Mouse (Mus musculus): ENCODE results near the gene Tm4sf5. TPM values are rescaled to one million over a fixed set of nuclear protein-coding genes. Genes with fewer than 3 reads are reported as not detected.

Tm4sf5 gene
- polyA plus RNA-seq, 1 experiment, result 8.0 TPM

GRCm38 (mm10) chr11:70539423-70539822, 34.4 kb downstream of the Tm4sf5 start:
- H3K36me3 ChIP-seq (ENCODE audit: control insufficient read depth, insufficient read depth, low read length), result no peaks in the 10 kb centered on the region
- no peak for DNase-seq
- no peaks in the 10 kb centered on the region; the same call in 1 of the 2 replicates for H3K27me3 ChIP-seq (ENCODE audit: control insufficient read depth, insufficient read depth, low read length)
- 10% methylated on average over 9 of the region's 9 CpGs for WGBS
- no peak overlapping the region for H3K27ac ChIP-seq (ENCODE audit: control insufficient read depth, insufficient read depth, low read length)
- H3K4me3 ChIP-seq (ENCODE audit: control insufficient read depth, insufficient read depth, low read length), result peak overlapping the region; percentile 42
- TF ChIP-seq POLR2A (IDR thresholded peaks at IDR 0.05; ENCODE audit: control insufficient read depth, extremely low read depth, insufficient read depth, low read length, poor library complexity), result no peak
- no peak for TF ChIP-seq CTCF (IDR thresholded peaks at IDR 0.05; ENCODE audit: borderline replicate concordance, control insufficient read depth, extremely low read depth, insufficient read depth, low read length, poor library complexity)
- peaks cover 4% of the 10 kb centered on the region; the same call in 1 of the 2 replicates for H3K4me1 ChIP-seq (replicated peaks; ENCODE audit: control insufficient read depth, insufficient read depth, low read length)

- peak; percentile 79; the same call in 1 of the 2 replicates for TF ChIP-seq CTCF (IDR thresholded peaks at IDR 0.05; ENCODE audit: borderline replicate concordance, control insufficient read depth, extremely low read depth, insufficient read depth, low read length, poor library complexity)
- TF ChIP-seq POLR2A (IDR thresholded peaks at IDR 0.05; ENCODE audit: control insufficient read depth, extremely low read depth, insufficient read depth, low read length, poor library complexity), result 0 out of 2 replicates have a peak, but pooled peaks have one; percentile 23
- peak; percentile 84 for DNase-seq
- Histone ChIP-seq H3K27ac (ENCODE audit: control insufficient read depth, insufficient read depth, low read length) (no peak within 1 kb of the TSS), H3K4me1 (replicated peaks; ENCODE audit: control insufficient read depth, insufficient read depth, low read length) (peaks cover 4% of the 10 kb centered on the region; the same call in 1 of the 2 replicates), H3K4me3 (ENCODE audit: control insufficient read depth, insufficient read depth, low read length) (peak within 1 kb of the TSS; percentile 42), H3K27me3 (ENCODE audit: control insufficient read depth, insufficient read depth, low read length) (no peaks in the 10 kb centered on the region; the same call in 1 of the 2 replicates), H3K36me3 (ENCODE audit: control insufficient read depth, insufficient read depth, low read length) (no peaks in the 10 kb centered on the region)
- WGBS, result 3% methylated on average over 64 of the region's 65 CpGs
These were observed 35.0 kb downstream of the Tm4sf5 start, which contains the start of gene Pld2 for GRCm38 (mm10) chr11:70539877-70540587. Pld2 (plus strand) TSS chr11:70540064.

- 89% methylated on average over 7 of the region's 7 CpGs for WGBS
These were observed 35.9 kb downstream of the Tm4sf5 start for GRCm38 (mm10) chr11:70540928-70541327.

GRCm38 (mm10) chr11:70541415-70541814, 36.4 kb downstream of the Tm4sf5 start:
- Histone ChIP-seq H3K27me3 (ENCODE audit: control insufficient read depth, insufficient read depth, low read length) (no peaks in the 10 kb centered on the region; the same call in 1 of the 2 replicates), H3K4me1 (replicated peaks; ENCODE audit: control insufficient read depth, insufficient read depth, low read length) (peaks cover 4% of the 10 kb centered on the region; the same call in 1 of the 2 replicates), H3K4me3 (ENCODE audit: control insufficient read depth, insufficient read depth, low read length) (no peak overlapping the region), H3K27ac (ENCODE audit: control insufficient read depth, insufficient read depth, low read length) (no peak overlapping the region), H3K36me3 (ENCODE audit: control insufficient read depth, insufficient read depth, low read length) (no peaks in the 10 kb centered on the region)
- no peak for TF ChIP-seq POLR2A (IDR thresholded peaks at IDR 0.05; ENCODE audit: control insufficient read depth, extremely low read depth, insufficient read depth, low read length, poor library complexity)
- TF ChIP-seq CTCF (IDR thresholded peaks at IDR 0.05; ENCODE audit: borderline replicate concordance, control insufficient read depth, extremely low read depth, insufficient read depth, low read length, poor library complexity), result no peak
- DNase-seq, result no peak
- WGBS, result 80% methylated on average over 5 of the region's 5 CpGs

More at GRCm38 (mm10) chr11:70540928-70541327, 35.9 kb downstream of the Tm4sf5 start:
- H3K27me3 ChIP-seq (ENCODE audit: control insufficient read depth, insufficient read depth, low read length), result no peaks in the 10 kb centered on the region; the same call in 1 of the 2 replicates
- no peaks in the 10 kb centered on the region for H3K36me3 ChIP-seq (ENCODE audit: control insufficient read depth, insufficient read depth, low read length)
- H3K4me3 ChIP-seq (ENCODE audit: control insufficient read depth, insufficient read depth, low read length), result no peak overlapping the region
- no peak for DNase-seq
- TF ChIP-seq CTCF (IDR thresholded peaks at IDR 0.05; ENCODE audit: borderline replicate concordance, control insufficient read depth, extremely low read depth, insufficient read depth, low read length, poor library complexity) (no peak), POLR2A (IDR thresholded peaks at IDR 0.05; ENCODE audit: control insufficient read depth, extremely low read depth, insufficient read depth, low read length, poor library complexity) (no peak)
- H3K4me1 ChIP-seq (replicated peaks; ENCODE audit: control insufficient read depth, insufficient read depth, low read length), result peaks cover 4% of the 10 kb centered on the region; the same call in 1 of the 2 replicates
- no peak overlapping the region for H3K27ac ChIP-seq (ENCODE audit: control insufficient read depth, insufficient read depth, low read length)

GRCm38 (mm10) chr11:70544496-70544895, 39.5 kb downstream of the Tm4sf5 start:
- H3K36me3 ChIP-seq (ENCODE audit: control insufficient read depth, insufficient read depth, low read length), result no peaks in the 10 kb centered on the region
- 0 out of 2 replicates have a peak, but pooled peaks cover 4% of the 10 kb centered on the region for H3K4me1 ChIP-seq (replicated peaks; ENCODE audit: control insufficient read depth, insufficient read depth, low read length)
- TF ChIP-seq CTCF (IDR thresholded peaks at IDR 0.05; ENCODE audit: borderline replicate concordance, control insufficient read depth, extremely low read depth, insufficient read depth, low read length, poor library complexity) (no peak), POLR2A (IDR thresholded peaks at IDR 0.05; ENCODE audit: control insufficient read depth, extremely low read depth, insufficient read depth, low read length, poor library complexity) (no peak)
- no peaks in the 10 kb centered on the region for H3K27me3 ChIP-seq (ENCODE audit: control insufficient read depth, insufficient read depth, low read length)
- WGBS, result 65% methylated on average over 7 of the region's 7 CpGs
- H3K27ac ChIP-seq (ENCODE audit: control insufficient read depth, insufficient read depth, low read length), result no peak overlapping the region
- H3K4me3 ChIP-seq (ENCODE audit: control insufficient read depth, insufficient read depth, low read length), result no peak overlapping the region
- no peak for DNase-seq

- no peaks in the 10 kb centered on the region for H3K4me1 ChIP-seq (replicated peaks; ENCODE audit: control insufficient read depth, insufficient read depth, low read length)
- TF ChIP-seq POLR2A (IDR thresholded peaks at IDR 0.05; ENCODE audit: control insufficient read depth, extremely low read depth, insufficient read depth, low read length, poor library complexity) (no peak), CTCF (IDR thresholded peaks at IDR 0.05; ENCODE audit: borderline replicate concordance, control insufficient read depth, extremely low read depth, insufficient read depth, low read length, poor library complexity) (no peak)
- 95% methylated on average over 8 of the region's 8 CpGs for WGBS
- no peaks in the 10 kb centered on the region for H3K27me3 ChIP-seq (ENCODE audit: control insufficient read depth, insufficient read depth, low read length)
- DNase-seq, result no peak
- no peaks in the 10 kb centered on the region for H3K36me3 ChIP-seq (ENCODE audit: control insufficient read depth, insufficient read depth, low read length)
- H3K27ac ChIP-seq (ENCODE audit: control insufficient read depth, insufficient read depth, low read length), result no peak overlapping the region
- H3K4me3 ChIP-seq (ENCODE audit: control insufficient read depth, insufficient read depth, low read length), result no peak overlapping the region
These were observed 46.5 kb downstream of the Tm4sf5 start for GRCm38 (mm10) chr11:70551526-70551925.

Data from thymus, adult 2 months (tissue).